Mouse (Mus musculus) CH12.LX (cell line): ENCODE measurements around the gene Mrpl51. TPM values are rescaled to one million over a fixed set of nuclear protein-coding genes. Genes with fewer than 3 reads are reported as not detected.

ENCODE experiments used
- DNase-seq: peaks from one replicate; pipeline ENCODE4 v3.0.0-alpha.2; 2013; ENCODE audit errors: extremely low read depth
- H3K27ac ChIP-seq: 2 replicates; pipeline ENCODE4 v1.5.1; 2012; ENCODE audit warnings: low read depth, mild to moderate bottlenecking, control low read depth, moderate library complexity; ENCODE audit not compliant: insufficient read depth
- H3K27me3 ChIP-seq: replicated peaks from 2 replicates; pipeline ENCODE3; 2012; ENCODE audit warnings: inconsistent platforms
- H3K36me3 ChIP-seq, 2 experiments: replicated peaks in 1 of 2; 2 replicates each; pipeline versions ENCODE3 to v1.6.1; 2012; ENCODE audit warnings: inconsistent platforms in 1 of 2, low read length in 1 of 2, mild to moderate bottlenecking in 1 of 2, mixed read lengths in 1 of 2, moderate library complexity in 1 of 2; ENCODE audit not compliant: control insufficient read depth in 1 of 2, insufficient read depth in 1 of 2
- H3K4me1 ChIP-seq, 2 experiments: 2 replicates each; pipeline ENCODE4 v1.6.1; 2012; ENCODE audit warnings: inconsistent platforms in 1 of 2, moderate library complexity in 1 of 2; ENCODE audit not compliant: insufficient read depth in 2 of 2, control insufficient read depth in 1 of 2
- H3K4me2 ChIP-seq: 2 replicates; pipeline ENCODE4 v1.6.1; 2012; ENCODE audit warnings: low read depth, mild to moderate bottlenecking, control low read depth; ENCODE audit not compliant: poor library complexity, insufficient read depth, severe bottlenecking
- H3K4me3 ChIP-seq, 3 experiments: fragments of 150-350 bp in 1 of 3; sonication (generic) in 1 of 3; replicated peaks in 1 of 3; 2 replicates each; pipeline versions ENCODE3 to v1.5.1; 2011 to 2012; ENCODE audit warnings: low read depth in 2 of 3, low read length in 2 of 3, mild to moderate bottlenecking in 2 of 3, moderate library complexity in 2 of 3, control low read depth in 1 of 3, improper control_type of control experiment in 1 of 3, inconsistent platforms in 1 of 3, mixed read lengths in 1 of 3; ENCODE audit not compliant: poor library complexity in 1 of 3
- H3K79me2 ChIP-seq: replicated peaks from 2 replicates; pipeline ENCODE4 v1.6.1; 2012; ENCODE audit warnings: mild to moderate bottlenecking, moderate library complexity; ENCODE audit not compliant: control insufficient read depth, poor library complexity, insufficient read depth, severe bottlenecking; ENCODE audit errors: extremely low read depth
- H3K9ac ChIP-seq: 2 replicates; pipeline ENCODE4 v1.6.1; 2012; ENCODE audit warnings: low read depth, mild to moderate bottlenecking, control low read depth, moderate library complexity; ENCODE audit not compliant: insufficient read depth
- H3K9me3 ChIP-seq: replicated peaks from 2 replicates; pipeline ENCODE3; 2012; ENCODE audit warnings: low read length, inconsistent platforms, mixed read lengths
- CHD1 ChIP-seq: IDR thresholded peaks from 2 replicates; pipeline ENCODE4 v1.6.1; 2012; ENCODE audit warnings: low read depth, low read length, improper control_type of control experiment, inconsistent platforms
- CTCF ChIP-seq, 2 experiments: IDR thresholded peaks in 1 of 2; conservative IDR thresholded peaks in 1 of 2; 2 replicates each; pipeline ENCODE4 v1.5.1; 2011 to 2012; ENCODE audit warnings: low read depth in 2 of 2, low read length in 2 of 2, improper control_type of control experiment in 1 of 2, inconsistent platforms in 1 of 2, mild to moderate bottlenecking in 1 of 2, moderate library complexity in 1 of 2
- ELF1 ChIP-seq: IDR thresholded peaks from 2 replicates; pipeline ENCODE4 v1.6.1; 2014; ENCODE audit warnings: low read depth, mild to moderate bottlenecking, inconsistent platforms, low read length, improper control_type of control experiment
- EP300 ChIP-seq: IDR thresholded peaks from 2 replicates; pipeline ENCODE4 v1.6.1; 2011; ENCODE audit warnings: low read length, improper control_type of control experiment
- ETS1 ChIP-seq: conservative IDR thresholded peaks from 2 replicates; pipeline ENCODE4 v1.6.1; 2012; ENCODE audit warnings: low read depth, mild to moderate bottlenecking, inconsistent platforms, low read length, improper control_type of control experiment, moderate library complexity
- JUN ChIP-seq: IDR thresholded peaks from 2 replicates; pipeline ENCODE4 v1.6.1; 2011; ENCODE audit warnings: low read depth, mild to moderate bottlenecking, low read length, improper control_type of control experiment, moderate library complexity; ENCODE audit not compliant: insufficient read depth
- MEF2A ChIP-seq: IDR thresholded peaks from 2 replicates; pipeline ENCODE4 v1.6.1; 2014; ENCODE audit warnings: low read depth, mild to moderate bottlenecking, inconsistent platforms, low read length, improper control_type of control experiment, borderline replicate concordance
- MXI1 ChIP-seq: IDR thresholded peaks from 2 replicates; pipeline ENCODE4 v1.6.1; 2011; ENCODE audit warnings: mild to moderate bottlenecking, low read depth, low read length, improper control_type of control experiment
- MYC ChIP-seq: IDR thresholded peaks from 2 replicates; pipeline ENCODE4 v1.6.1; 2011; ENCODE audit warnings: low read depth, mild to moderate bottlenecking, improper control_type of control experiment, low read length
- NRF1 ChIP-seq: IDR thresholded peaks from 2 replicates; pipeline ENCODE4 v1.6.1; 2014; ENCODE audit warnings: low read depth, mild to moderate bottlenecking, inconsistent platforms, low read length, improper control_type of control experiment, moderate library complexity
- POLR2A ChIP-seq: IDR thresholded peaks from 2 replicates; pipeline ENCODE4 v1.6.1; 2011; ENCODE audit warnings: low read depth, mild to moderate bottlenecking, improper control_type of control experiment, low read length
- POLR2AphosphoS2 ChIP-seq: IDR thresholded peaks from 2 replicates; pipeline ENCODE4 v1.6.1; 2011; ENCODE audit warnings: low read depth, low read length, improper control_type of control experiment
- RCOR1 ChIP-seq: conservative IDR thresholded peaks from 2 replicates; pipeline ENCODE4 v1.6.1; 2012; ENCODE audit warnings: low read depth, mild to moderate bottlenecking, inconsistent platforms, low read length, improper control_type of control experiment
- SIN3A ChIP-seq: IDR thresholded peaks from 2 replicates; pipeline ENCODE4 v1.6.1; 2012; ENCODE audit warnings: low read length, improper control_type of control experiment, inconsistent platforms
- TBP ChIP-seq: conservative IDR thresholded peaks from 2 replicates; pipeline ENCODE4 v1.6.1; 2011; ENCODE audit warnings: low read depth, low read length, improper control_type of control experiment
- TCF12 ChIP-seq: IDR thresholded peaks from 2 replicates; pipeline ENCODE4 v1.6.1; 2014; ENCODE audit warnings: low read depth, mild to moderate bottlenecking, inconsistent platforms, low read length, improper control_type of control experiment
- USF1 ChIP-seq: IDR thresholded peaks from 2 replicates; pipeline ENCODE4 v1.6.1; 2014; ENCODE audit warnings: low read depth, mild to moderate bottlenecking, inconsistent platforms, low read length, improper control_type of control experiment
- USF2 ChIP-seq: conservative IDR thresholded peaks from 2 replicates; pipeline ENCODE4 v1.6.1; 2011; ENCODE audit warnings: low read depth, low read length, improper control_type of control experiment
- dilution Hi-C: fragments of 300-500 bp; cut with MboI; formaldehyde crosslinking; loops from 2 replicates; pipeline ENCODE4 v1.14.3; 2020; ENCODE audit warnings: low sequenced_read_pairs; ENCODE audit not compliant: extremely low pct_unique_long_range_greater_than_20kb, extremely low pct_ligation_motif_present
- in situ Hi-C: fragments of 300-500 bp; cut with MboI; formaldehyde crosslinking; loops from 3 replicates; pipeline ENCODE4 v1.14.3; 2019; ENCODE audit warnings: low sequenced_read_pairs, low pct_ligation_motif_present, low pct_unique_long_range_greater_than_20kb, mixed read lengths
- polyA plus RNA-seq: library from polyadenylated mRNA; unstranded; fragments of >175 nt; gene quantifications from 2 replicates; pipeline ENCODE4 v1.2.1, GENCODE M21; 2012; ENCODE audit warnings: low read depth; ENCODE audit not compliant: insufficient read length
- total RNA-seq, 2 experiments: library from RNA; depleted of rRNA; stranded (reverse); fragments of 300-350 nt in 1 of 2; fragments of >200 nt in 1 of 2; gene quantifications; 2 replicates each; pipeline ENCODE4 v1.2.3; 2012 to 2014

The Mrpl51 gene
- total and polyA plus RNA-seq, 3 experiments = 120 to 184 (median 161) TPM

- DNase-seq = no peak
- no peaks in the 10 kb centered on the region for H3K79me2 ChIP-seq
- TF ChIP-seq JUN (no peak), MEF2A (no peak), POLR2AphosphoS2 (no peak), MXI1 (no peak), CTCF (conservative IDR thresholded peaks at IDR 0.05 in 1 of 2, IDR thresholded peaks at IDR 0.05 in 1 of 2; ENCODE audit: low read depth in 2 of 2, low read length in 2 of 2) (no peak)
- TF ChIP-seq, all 38 proteins: peak for 0
- Histone ChIP-seq H3K4me2 (peak overlapping the region; percentile 41), H3K27ac (no peak overlapping the region), H3K27me3 (no peaks in the 10 kb centered on the region), H3K4me1 (peaks cover 8 to 38% of the 10 kb centered on the region in 2 experiments), H3K9ac (no peak overlapping the region), H3K9me3 (no peaks in the 10 kb centered on the region), H3K4me3 (peak overlapping the region in 2 of 3 experiments; percentile 61 to 94), H3K36me3 (peaks cover 19 to 59% of the 10 kb centered on the region in 2 experiments)
- in situ Hi-C loops (no loop called here), dilution Hi-C loops (no loop called here)
These were observed 40.9 kb downstream of the Mrpl51 start for GRCm38 (mm10) chr6:125232516-125232915.

GRCm38 (mm10) chr6:125233816-125234519, 42.4 kb downstream of the Mrpl51 start:
- H3K4me1 ChIP-seq = peaks cover 8 to 49% of the 10 kb centered on the region in 2 experiments
- no peaks in the 10 kb centered on the region for H3K27me3 ChIP-seq
- H3K36me3 ChIP-seq = peaks cover 7 to 55% of the 10 kb centered on the region in 2 experiments
- no peak overlapping the region for H3K27ac ChIP-seq
- no peak overlapping the region for H3K9ac ChIP-seq
- H3K4me3 ChIP-seq = no peak overlapping the region
- H3K9me3 ChIP-seq = no peaks in the 10 kb centered on the region
- dilution Hi-C loops (no loop called here), in situ Hi-C loops (no loop called here)
- no peak for TF ChIP-seq MEF2A
- H3K79me2 ChIP-seq = no peaks in the 10 kb centered on the region
- no peak for DNase-seq
- H3K4me2 ChIP-seq = no peak overlapping the region

- H3K79me2 ChIP-seq = no peaks in the 10 kb centered on the region
- H3K4me1 ChIP-seq = peaks cover 8 to 49% of the 10 kb centered on the region in 2 experiments
- in situ Hi-C loops = no loop called here
- dilution Hi-C loops = no loop called here
- no peak for DNase-seq
- peaks cover 5 to 54% of the 10 kb centered on the region in 2 experiments for H3K36me3 ChIP-seq
- no peak for TF ChIP-seq SIN3A
- TF ChIP-seq USF1 = no peak
- TF ChIP-seq JUN = no peak
- no peak for TF ChIP-seq CHD1
- no peak for TF ChIP-seq POLR2A
- no peak for TF ChIP-seq TCF12
- no peak for TF ChIP-seq MYC
- no peak for TF ChIP-seq USF2
- no peak for TF ChIP-seq TBP
- no peak for TF ChIP-seq ETS1
- no peak for TF ChIP-seq ELF1
- TF ChIP-seq CTCF (conservative IDR thresholded peaks at IDR 0.05 in 1 of 2, IDR thresholded peaks at IDR 0.05 in 1 of 2; ENCODE audit: low read depth in 2 of 2, low read length in 2 of 2) = no peak
- TF ChIP-seq RCOR1 = no peak
- TF ChIP-seq NRF1 = no peak
- no peak for TF ChIP-seq EP300
- no peak overlapping the region for H3K9ac ChIP-seq
- H3K27me3 ChIP-seq = no peaks in the 10 kb centered on the region
- H3K4me3 ChIP-seq = no peak overlapping the region
- H3K27ac ChIP-seq = no peak overlapping the region
- no peaks in the 10 kb centered on the region for H3K9me3 ChIP-seq
- H3K4me2 ChIP-seq = no peak overlapping the region
These were observed 42.9 kb downstream of the Mrpl51 start for GRCm38 (mm10) chr6:125234520-125234828.
